Mouse (Mus musculus) kidney, adult 2 months (tissue): ENCODE results near the gene Gabbr2.

Source experiments
- CTCF ChIP-seq: fragments of 200-500 bp; conservative IDR thresholded peaks from 2 replicates; pipeline ENCODE4 v1.5.1; 2011; ENCODE audit warnings: low read depth, mild to moderate bottlenecking, control low read depth, low read length, moderate library complexity, mixed read lengths; ENCODE audit not compliant: insufficient read depth, insufficient read length
- POLR2A ChIP-seq: fragments of 200-500 bp; IDR thresholded peaks from one replicate; pipeline ENCODE4 v1.6.1; 2011; ENCODE audit warnings: low read depth, low read length, control low read depth

DNA sequence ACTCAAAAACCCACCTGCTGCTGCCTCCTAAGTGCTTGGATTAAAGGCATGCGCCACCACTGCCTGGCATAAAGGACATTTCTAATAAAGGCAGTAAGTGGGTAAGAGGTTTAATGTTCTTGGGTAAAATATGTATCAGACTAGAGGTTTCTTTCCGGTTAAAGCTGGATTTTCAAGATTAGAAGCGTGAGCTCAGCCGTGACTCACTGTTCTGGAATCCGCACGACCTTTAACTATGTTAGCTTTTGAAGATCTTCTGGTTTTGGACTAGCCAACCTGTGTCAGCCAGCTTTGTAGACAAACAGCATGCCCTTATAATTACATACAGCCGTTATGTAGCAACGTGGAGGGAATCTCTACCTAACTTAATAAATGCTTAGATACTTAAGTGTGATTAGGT is 351.8 kb downstream of the Gabbr2 start:
- no peak for TF ChIP-seq CTCF
- TF ChIP-seq POLR2A: no peak
